Mouse (Mus musculus): ENCODE measurements around the gene Defb35.
A peak's percentile ranks its signal among the peaks of the same experiment; 100 is the strongest.
"Not testable (repeated sequence)": the region's sequence is repeated elsewhere in the genome, so short reads cannot be mapped to it uniquely, and the experiment has no call there.

The Defb35 gene

GRCm38 (mm10) chr8:21938052-21938451 lies at the start of gene Defb35:
Gene Defb35, plus strand, starts transcription at chr8:21938352.
- DNase-seq: not testable (repeated sequence)

GRCm38 (mm10) chr8:21906290-21906689 lies 31.9 kb upstream of the Defb35 start, which contains the start of gene Defb11:
Gene Defb11, minus strand, starts transcription at chr8:21906412.
- peak; percentile 25 to 66 for DNase-seq

GRCm38 (mm10) chr8:21911931-21912330 lies 26.2 kb upstream of the Defb35 start:
- no peak for DNase-seq

GRCm38 (mm10) chr8:21912554-21912953 lies 25.6 kb upstream of the Defb35 start:
- no peak for DNase-seq

GRCm38 (mm10) chr8:21915625-21916024 lies 22.5 kb upstream of the Defb35 start:
- DNase-seq: no peak

- DNase-seq: not testable (repeated sequence)
Measured at GRCm38 (mm10) chr8:21930754-21931153, 7.4 kb upstream of the Defb35 start.

- no peak for DNase-seq
Measured at GRCm38 (mm10) chr8:21932610-21933009, 5.5 kb upstream of the Defb35 start, which contains the start of gene Defb15. Gene Defb15, minus strand, starts transcription at chr8:21932710.

- DNase-seq: no peak
Measured at GRCm38 (mm10) chr8:21946462-21946861, 8.3 kb downstream of the Defb35 start, which contains the start of gene Defb13. Gene Defb13, plus strand, starts transcription at chr8:21946762.

GRCm38 (mm10) chr8:21947311-21948017 lies 9.3 kb downstream of the Defb35 start:
- peak in 1 of 2 experiments; percentile 41 for DNase-seq

- peak; percentile 40 to 67 for DNase-seq
Measured at GRCm38 (mm10) chr8:21955321-21955720, 17.2 kb downstream of the Defb35 start.

GRCm38 (mm10) chr8:21956336-21956735 lies 18.2 kb downstream of the Defb35 start:
- no peak for DNase-seq

GRCm38 (mm10) chr8:21958414-21958813 lies 20.3 kb downstream of the Defb35 start, which contains the start of gene Fam90a1a:
Gene Fam90a1a, plus strand, starts transcription at chr8:21958714.
- no peak for DNase-seq

- DNase-seq: no peak
Measured at GRCm38 (mm10) chr8:21966646-21967045, 28.5 kb downstream of the Defb35 start.

- no peak for DNase-seq
Measured at GRCm38 (mm10) chr8:21969475-21969874, 31.3 kb downstream of the Defb35 start, which contains the start of gene Ccdc70. Gene Ccdc70, plus strand, starts transcription at chr8:21969775.

GRCm38 (mm10) chr8:21978193-21978592 lies 40.0 kb downstream of the Defb35 start:
- DNase-seq: no peak

GRCm38 (mm10) chr8:21981664-21982337 lies 43.6 kb downstream of the Defb35 start:
- no peak for DNase-seq
